Mouse (Mus musculus) layer of hippocampus, postnatal 36 days (tissue): ENCODE data around the gene Bmpr2. TPM values are rescaled to one million over a fixed set of nuclear protein-coding genes. Genes with fewer than 3 reads are reported as not detected.
A peak's percentile ranks its signal among the peaks of the same experiment; 100 is the strongest.

Source experiments
- DNase-seq, 2 experiments: peaks; one replicate each; pipeline ENCODE4 v3.0.0; 2022
- total RNA-seq, 2 experiments: library from RNA; stranded (reverse); gene quantifications; 2 replicates each; pipeline ENCODE4 v1.2.3; 2021

Gene Bmpr2
- total RNA-seq, 2 experiments from 2014 or later: 91.8 to 93.4 TPM

- no peak for DNase-seq
These were observed 138.1 kb downstream of the Bmpr2 start for GRCm38 (mm10) chr1:59901082-59901876.

GRCm38 (mm10) chr1:59902634-59903033, 139.4 kb downstream of the Bmpr2 start:
- DNase-seq: no peak

GRCm38 (mm10) chr1:59904630-59905295, 141.6 kb downstream of the Bmpr2 start:
- no peak for DNase-seq

- DNase-seq: no peak
These were observed 142.7 kb downstream of the Bmpr2 start for GRCm38 (mm10) chr1:59905916-59906315.

- DNase-seq: no peak
These were observed 143.8 kb downstream of the Bmpr2 start for GRCm38 (mm10) chr1:59906819-59907521.

GRCm38 (mm10) chr1:59907700-59908099, 144.5 kb downstream of the Bmpr2 start:
- DNase-seq: no peak

- no peak for DNase-seq
These were observed 147.7 kb downstream of the Bmpr2 start for GRCm38 (mm10) chr1:59910941-59911340.

GRCm38 (mm10) chr1:59912413-59913157, 149.4 kb downstream of the Bmpr2 start, which contains the start of gene Fam117b:
TSS of gene Fam117b (plus strand) at chr1:59913006.
- peak; percentile 96 to 97 for DNase-seq

GRCm38 (mm10) chr1:59913195-59913868, 150.1 kb downstream of the Bmpr2 start:
- peak; percentile 67 to 73 for DNase-seq

- no peak for DNase-seq
These were observed 150.6 kb downstream of the Bmpr2 start for GRCm38 (mm10) chr1:59913869-59914225.

- DNase-seq: no peak
These were observed 151.6 kb downstream of the Bmpr2 start for GRCm38 (mm10) chr1:59914799-59915198.

GRCm38 (mm10) chr1:59915843-59916610, 152.8 kb downstream of the Bmpr2 start:
- DNase-seq: no peak

- DNase-seq: no peak
These were observed 154.2 kb downstream of the Bmpr2 start for GRCm38 (mm10) chr1:59917401-59917800.

GRCm38 (mm10) chr1:59918075-59918474, 154.9 kb downstream of the Bmpr2 start:
- DNase-seq: no peak

- no peak for DNase-seq
These were observed 160.0 kb downstream of the Bmpr2 start for GRCm38 (mm10) chr1:59923201-59923600.

GRCm38 (mm10) chr1:59923673-59924072, 160.5 kb downstream of the Bmpr2 start:
- no peak for DNase-seq

GRCm38 (mm10) chr1:59924411-59924810, 161.2 kb downstream of the Bmpr2 start:
- DNase-seq: no peak

GRCm38 (mm10) chr1:59926021-59926672, 162.9 kb downstream of the Bmpr2 start:
- DNase-seq: no peak

GRCm38 (mm10) chr1:59927131-59927680, 164.0 kb downstream of the Bmpr2 start:
- no peak for DNase-seq
